Mouse (Mus musculus) liver, adult 2 months (tissue): ENCODE measurements around the gene AY074887.

ENCODE experiments used
- CTCF ChIP-seq: fragments of 200-500 bp; IDR thresholded peaks from 2 replicates; pipeline ENCODE4 v1.5.1; 2011; ENCODE audit warnings: low read depth, low read length, control low read depth
- POLR2A ChIP-seq: fragments of 200-500 bp; IDR thresholded peaks from 2 replicates; pipeline ENCODE4 v1.6.1; 2011; ENCODE audit warnings: low read length, control low read depth; ENCODE audit not compliant: insufficient read depth; ENCODE audit errors: extremely low read depth

- TF ChIP-seq POLR2A = no peak
- no peak for TF ChIP-seq CTCF
Measured at GRCm38 (mm10) chr9:54990362-54990761, 39.6 kb upstream of the AY074887 start.
